Mouse (Mus musculus) heart, postnatal 4 days (tissue): Measurements from ENCODE around the gene Maea. TPM values are rescaled to one million over a fixed set of nuclear protein-coding genes. Genes with fewer than 3 reads are reported as not detected.

ENCODE experiments used
- DNase-seq: peaks from one replicate; pipeline ENCODE4 v3.0.0; 2021
- total RNA-seq, 2 experiments: library from RNA; stranded (reverse); gene quantifications; 2 replicates each; pipeline ENCODE4 v1.2.3; 2021

Maea gene
- total RNA-seq, 2 experiments from 2014 or later, result 148 to 159 TPM

DNA sequence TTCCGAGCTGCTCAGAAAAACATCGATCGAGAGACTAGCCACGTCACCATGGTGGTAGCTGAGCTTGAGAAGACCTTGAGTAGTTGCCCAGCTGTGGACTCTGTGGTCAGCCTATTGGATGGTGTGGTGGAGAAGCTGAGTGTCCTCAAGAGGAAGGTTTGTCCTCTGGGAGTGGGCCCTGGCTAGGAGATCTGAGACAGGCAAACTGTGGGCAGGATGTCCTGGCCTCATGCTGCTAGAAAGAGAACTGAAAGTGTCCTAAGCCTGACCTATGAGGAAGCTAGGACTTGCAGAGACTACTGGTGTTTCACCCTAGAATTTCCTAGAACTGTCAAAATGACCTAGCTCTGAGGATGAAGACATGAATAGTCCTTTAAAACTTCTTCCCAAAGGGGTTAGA is 23.2 kb downstream of the Maea start:
- DNase-seq, result no peak

DNA sequence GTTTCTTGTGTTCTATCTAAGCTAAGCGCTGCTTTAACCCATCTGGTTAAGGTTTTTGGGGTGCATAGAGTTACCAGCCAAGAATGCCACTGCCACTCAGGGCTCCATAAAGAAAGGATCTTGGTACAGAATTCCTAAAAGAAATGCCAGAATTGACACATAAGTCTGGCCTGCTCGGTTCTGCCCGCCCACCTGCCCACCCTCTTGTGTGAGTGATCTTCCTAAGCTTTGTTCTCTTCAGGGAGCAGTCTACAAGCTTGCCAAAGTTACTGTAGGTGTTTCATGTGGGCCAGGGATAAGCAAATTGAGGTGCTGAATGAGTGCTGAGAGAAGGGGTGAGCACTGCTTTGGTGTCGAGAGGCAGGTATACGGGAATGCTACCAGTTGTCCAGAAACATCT is 28.0 kb downstream of the Maea start:
- no peak for DNase-seq

DNA sequence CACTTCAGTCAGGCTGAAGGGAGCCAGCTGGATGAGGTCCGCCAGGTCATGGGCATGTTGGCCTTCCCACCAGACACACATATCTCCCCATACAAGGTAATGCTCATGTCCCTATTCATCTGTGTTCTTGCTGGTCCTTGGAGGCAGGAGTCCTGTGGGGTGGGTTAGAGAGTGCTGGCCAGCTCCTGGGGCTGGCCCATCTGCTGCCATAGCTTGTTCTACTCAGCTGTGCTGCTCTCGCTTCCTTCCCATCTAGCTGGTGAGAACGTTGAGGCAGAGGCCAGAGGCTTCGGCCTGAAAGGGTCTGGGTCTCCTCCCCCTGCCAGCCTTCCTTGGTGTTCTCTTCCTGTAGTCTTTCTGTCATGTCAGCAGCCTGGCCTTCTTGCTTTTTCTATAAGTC is 33.3 kb downstream of the Maea start:
- DNase-seq, result no peak

DNA sequence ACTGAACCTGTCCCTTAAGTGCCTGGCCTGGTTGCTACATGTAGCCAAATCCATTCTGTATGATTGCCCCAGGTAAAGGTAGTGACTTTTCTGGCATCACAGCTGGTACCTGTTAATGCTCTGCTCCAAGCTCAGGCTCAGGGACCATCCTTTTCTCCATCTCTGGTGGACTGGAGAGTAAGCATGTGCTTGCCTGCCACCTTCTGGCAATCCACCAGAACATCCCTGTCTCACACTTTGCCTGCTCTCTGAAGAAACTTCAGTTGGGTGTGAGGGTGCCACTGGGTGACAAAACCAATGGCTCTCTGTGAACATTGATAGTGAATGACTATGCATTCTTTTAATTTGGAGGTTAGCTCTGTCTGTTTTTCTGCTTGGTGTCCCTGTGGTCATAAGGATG is 35.8 kb downstream of the Maea start:
- DNase-seq, result peak; percentile 31

DNA sequence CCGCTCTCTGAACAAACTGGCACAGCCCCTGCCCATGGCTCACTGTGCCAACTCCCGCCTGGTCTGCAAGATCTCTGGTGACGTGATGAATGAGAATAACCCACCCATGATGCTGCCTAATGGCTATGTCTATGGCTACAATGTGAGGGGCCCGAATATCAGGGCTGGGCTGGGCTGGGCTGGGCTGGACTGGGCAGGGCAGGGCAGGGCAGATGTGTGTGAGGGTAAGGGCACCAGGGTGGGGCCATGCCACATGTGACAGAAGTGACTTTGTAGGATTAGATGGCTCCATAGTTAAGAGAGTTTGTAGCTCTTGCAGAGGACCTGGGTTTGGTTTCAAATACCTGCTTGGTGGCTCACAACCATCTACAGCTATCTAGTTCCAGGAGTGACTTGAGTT is 36.4 kb downstream of the Maea start:
- no peak for DNase-seq

DNA sequence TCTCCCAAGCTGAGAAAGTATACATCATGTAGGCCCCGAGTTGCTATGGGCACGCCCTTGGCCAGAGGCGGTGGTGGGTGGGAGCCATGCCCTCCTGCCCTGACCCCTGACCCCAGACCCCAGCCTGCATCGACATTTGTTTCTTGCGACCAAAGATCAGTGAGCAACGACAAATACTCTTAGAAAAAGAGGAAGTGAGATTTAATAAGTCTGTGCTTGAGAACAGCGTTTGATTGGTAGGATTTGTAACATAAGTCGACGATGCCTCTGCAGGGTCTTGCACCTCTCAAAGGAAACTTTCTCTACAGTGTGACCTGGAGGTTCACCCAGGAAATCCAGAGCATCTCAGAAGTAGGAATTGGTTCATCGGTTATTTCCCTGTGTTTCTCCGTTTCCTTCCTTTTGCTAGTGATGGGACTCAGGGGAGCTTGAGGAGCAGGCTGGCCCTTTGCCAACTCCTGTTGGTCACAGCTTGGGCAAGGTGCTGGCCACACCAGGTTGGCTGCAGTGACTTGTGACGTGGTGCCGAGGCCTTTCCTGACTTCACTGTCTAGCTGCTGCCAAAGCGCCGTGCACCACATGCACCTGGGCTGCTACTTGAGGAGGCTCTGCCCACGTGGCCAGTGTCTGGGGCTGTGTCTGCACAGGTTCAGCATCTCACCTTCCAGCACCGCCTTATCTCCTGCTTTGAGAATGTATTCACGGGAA is 37.2 kb downstream of the Maea start:
- DNase-seq, result no peak

DNA sequence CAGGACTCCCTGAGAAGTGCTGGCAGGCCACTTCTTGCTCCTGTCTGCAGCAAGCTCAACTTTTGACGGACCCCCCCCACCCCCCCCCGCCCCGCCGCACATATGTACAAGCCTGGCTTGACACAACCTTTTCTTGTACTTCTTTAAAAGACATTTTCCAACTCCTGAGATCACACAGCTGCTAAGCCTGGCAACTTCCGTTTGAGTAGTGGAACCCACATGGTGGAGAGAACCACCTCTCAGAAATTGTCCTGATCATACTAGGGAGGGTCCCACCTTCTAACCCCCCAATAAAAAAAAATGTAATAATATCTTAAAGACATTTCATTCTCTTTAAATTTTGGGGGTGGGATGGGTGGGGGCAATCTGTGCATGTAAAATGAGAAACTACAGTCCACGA is 41.9 kb downstream of the Maea start:
- DNase-seq, result no peak

DNA sequence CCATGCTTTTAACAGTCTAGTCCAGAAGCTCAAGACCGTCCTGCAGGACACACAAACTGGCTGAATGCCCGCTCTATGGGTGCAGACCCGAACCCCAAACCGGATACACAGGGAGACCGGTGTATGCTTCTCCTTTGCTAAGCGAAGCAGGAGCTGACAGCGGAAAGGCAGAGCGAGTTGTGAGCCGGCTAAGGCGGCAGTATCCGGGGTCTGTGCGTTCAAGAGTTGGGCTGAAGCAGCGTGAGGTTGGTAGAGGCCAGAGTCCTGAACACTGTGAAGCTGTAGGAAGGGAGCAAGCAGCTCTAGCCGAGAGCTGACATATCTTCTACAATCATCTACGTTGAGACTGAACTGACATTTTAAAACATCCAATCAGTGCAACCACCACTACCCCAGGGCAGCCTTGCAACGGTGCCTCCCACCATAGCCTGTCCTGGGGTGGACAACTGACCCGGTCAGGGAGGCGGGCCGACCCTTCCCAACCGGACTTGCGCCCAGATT is 42.5 kb downstream of the Maea start:
- DNase-seq, result peak; percentile 55

DNA sequence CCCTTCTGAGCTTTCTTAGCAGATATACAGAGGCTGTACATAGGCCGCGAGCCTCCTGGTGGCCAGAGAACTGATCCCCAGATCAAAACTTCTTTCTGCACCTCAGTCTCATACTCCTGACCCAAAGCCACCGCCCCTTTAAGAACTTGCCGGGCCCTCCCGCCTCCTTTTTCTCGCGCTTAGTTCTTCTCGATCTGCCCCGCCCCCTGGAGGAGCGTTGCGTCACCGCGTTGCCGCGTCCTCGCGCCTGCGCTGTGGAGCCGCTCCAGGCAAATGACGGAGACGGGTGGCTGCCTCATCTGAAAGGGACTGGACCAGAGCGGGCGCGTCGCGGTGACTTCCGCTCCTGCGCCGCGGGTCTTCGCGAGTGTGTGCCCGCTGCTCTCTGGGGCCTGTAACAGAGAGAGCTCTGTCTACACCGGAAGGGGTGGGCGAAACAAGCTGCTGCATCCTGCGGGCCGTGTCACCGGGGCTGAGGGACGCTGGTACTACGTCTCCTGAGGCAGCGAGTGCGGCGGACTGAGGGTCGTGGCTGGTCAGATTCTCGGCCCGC is 43.1 kb downstream of the Maea start, which contains the start of gene Uvssa:
Uvssa (plus strand) TSS at position 248 of the 553 bp plus-strand sequence.
- DNase-seq, result peak; percentile 100

DNA sequence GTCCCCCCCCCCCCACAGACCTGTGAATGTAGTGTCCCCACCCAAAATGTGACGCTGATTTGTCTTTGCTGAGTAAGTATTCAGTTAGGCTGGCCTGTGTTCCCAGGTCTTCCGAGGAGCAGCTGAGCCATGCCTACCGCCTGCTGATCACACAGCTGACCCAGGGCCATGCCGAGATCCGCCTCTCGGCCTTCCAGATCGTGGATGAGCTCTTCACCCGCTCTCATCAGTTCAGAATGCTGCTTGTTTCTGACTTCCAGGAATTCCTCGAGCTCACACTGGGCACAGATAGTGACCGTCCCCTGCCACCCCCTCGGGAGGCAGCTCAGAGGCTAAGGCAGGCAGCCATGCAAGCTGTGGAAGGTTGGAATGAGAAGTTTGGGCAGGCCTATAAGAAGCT is 52.2 kb downstream of the Maea start:
- no peak for DNase-seq

DNA sequence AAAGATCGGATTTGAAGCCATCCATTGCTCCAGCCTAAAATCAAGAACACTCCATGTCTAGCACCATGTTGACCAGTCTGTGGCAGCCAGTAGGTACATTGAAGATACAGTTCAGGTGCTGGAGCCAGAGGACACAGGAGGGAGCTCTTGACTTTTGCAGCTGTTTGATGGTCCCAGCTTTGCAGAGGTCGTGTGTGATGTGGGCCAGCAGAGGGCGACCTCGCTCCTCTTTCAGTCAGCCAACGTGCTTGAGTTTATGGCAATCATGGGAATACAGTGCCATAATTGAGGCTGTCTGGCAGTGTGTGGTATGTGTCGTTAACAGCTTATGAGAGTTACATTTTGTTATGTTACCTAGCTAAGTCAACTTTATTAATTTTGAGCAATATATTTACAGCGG is 58.5 kb downstream of the Maea start:
- DNase-seq, result peak; percentile 84

DNA sequence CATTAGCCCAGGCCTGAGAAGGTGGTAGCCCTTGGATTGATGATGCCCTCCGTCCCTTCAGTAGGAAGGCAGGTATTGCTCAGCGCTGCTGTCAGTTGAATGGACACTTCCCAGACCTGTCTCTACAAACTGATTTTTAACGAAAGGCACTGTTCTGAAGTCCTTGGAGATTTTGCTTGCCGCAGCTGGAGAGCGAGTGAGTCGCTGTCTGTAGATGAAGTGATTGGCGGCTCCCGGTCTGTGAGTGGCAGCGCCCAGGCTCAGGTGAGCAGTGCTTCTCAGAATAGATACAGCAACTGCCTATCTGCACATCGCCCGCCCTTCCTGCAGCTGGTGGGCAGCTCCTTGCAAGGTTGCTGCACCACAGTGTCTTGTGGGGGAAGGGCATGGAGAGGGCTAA is 60.4 kb downstream of the Maea start:
- DNase-seq, result no peak

DNA sequence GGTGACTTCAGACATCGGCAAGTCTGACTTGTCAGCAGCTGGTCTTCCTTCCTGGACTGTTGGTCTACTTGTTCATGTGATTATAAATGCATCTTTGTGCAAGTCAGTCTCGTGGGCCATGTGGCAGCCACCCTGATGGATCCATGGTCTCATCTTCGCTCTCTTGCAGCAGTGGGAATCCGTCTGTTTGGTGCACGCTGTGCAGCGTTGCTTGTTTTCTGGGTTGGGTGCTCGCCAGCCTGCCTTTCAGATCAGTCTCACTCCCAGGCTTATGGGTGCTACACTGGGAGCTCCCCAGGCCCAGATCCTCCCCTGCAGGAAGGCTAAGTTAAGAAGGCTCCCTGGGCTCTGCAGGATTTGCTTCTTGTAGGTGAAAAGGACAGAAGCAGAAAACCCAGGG is 61.5 kb downstream of the Maea start:
- no peak for DNase-seq

DNA sequence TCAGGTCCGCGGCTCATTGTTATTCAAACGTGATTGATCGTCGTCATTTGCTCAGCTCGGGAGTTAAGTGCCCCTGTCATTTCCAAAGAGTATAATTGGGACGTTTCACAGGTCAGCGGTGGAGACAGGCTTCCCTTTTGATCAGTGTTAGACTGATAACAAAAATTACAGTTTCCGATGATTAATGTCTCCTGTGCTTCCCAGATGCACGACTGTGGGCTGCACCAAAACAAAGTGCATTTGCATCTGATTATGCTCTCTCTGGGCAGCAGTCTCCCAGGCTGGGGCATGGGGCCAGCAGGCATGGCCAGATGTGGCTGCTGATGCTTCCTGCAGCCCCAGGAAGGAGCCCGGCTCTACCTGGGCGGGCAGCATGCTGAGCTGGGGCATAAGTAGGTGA is 65.5 kb downstream of the Maea start:
- no peak for DNase-seq

DNA sequence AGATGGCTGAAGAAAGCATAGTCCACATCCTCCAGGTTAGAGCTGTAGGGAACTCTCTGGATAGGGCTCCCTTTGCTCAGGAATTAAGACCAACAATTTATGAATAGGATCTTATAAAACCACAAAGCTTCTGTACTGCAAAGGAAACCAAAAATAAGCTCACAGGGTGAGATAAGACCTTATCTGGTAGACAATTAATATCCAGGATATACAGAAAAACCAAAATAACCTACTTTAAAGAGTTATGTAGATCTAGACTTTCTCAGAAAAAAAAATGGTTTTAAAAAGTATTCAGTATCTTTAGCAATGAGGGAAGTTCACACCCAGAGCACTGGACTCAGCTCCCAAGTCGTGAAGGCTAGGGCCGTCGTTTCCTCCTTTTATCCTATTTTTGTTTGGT is 85.0 kb downstream of the Maea start:
- no peak for DNase-seq

Other genes starting within 250 kb of the Maea start
- not detected for gene Slc5a1, start 231.3 kb upstream of the Maea start, total RNA-seq
- gene Spon2, start 117.1 kb upstream of the Maea start, total RNA-seq, result 10 to 100 TPM; 56.8 to 62.9 TPM
- gene Ctbp1, start 60.5 kb upstream of the Maea start, total RNA-seq, result 100 to 1,000 TPM; 264 to 274 TPM
- 1 to 10 TPM; 6.3 to 6.7 TPM for gene Uvssa, start 43.0 kb downstream of the Maea start, total RNA-seq
- not detected for gene Nkx1-1, start 98.5 kb downstream of the Maea start, total RNA-seq